Mouse (Mus musculus) monocyte, adult 5-6 weeks (primary cell): ENCODE data around the gene Vmn1r222. TPM values are rescaled to one million over a fixed set of nuclear protein-coding genes. Genes with fewer than 3 reads are reported as not detected.
"Not testable (repeated sequence)": the region's sequence is repeated elsewhere in the genome, so short reads cannot be mapped to it uniquely, and the experiment has no call there.

ENCODE experiments used
- ATAC-seq: fragments of 153-309, 156-312 bp; replicated peaks from 2 replicates; pipeline ENCODE4 v1.8.0; 2017; ENCODE audit warnings: mild to moderate bottlenecking; ENCODE audit not compliant: low TSS enrichment, insufficient number of reproducible peaks, severe bottlenecking, poor library complexity, low FRiP score
- total RNA-seq: library from RNA; stranded (forward); fragments of 200-1000, 200-491, 200-594 nt; gene quantifications from 3 replicates; pipeline ENCODE4 v1.2.3, GENCODE M21; 2017

Gene Vmn1r222
- total RNA-seq: not detected in 3 replicates

- not testable (repeated sequence) for ATAC-seq
Observed at GRCm38 (mm10) chr13:23235847-23236246, at the start of gene Vmn1r222. Gene Vmn1r222 (minus strand): TSS chr13:23235947.

- ATAC-seq: no peak
Observed at GRCm38 (mm10) chr13:23285191-23285920, 49.6 kb upstream of the Vmn1r222 start.

- no peak for ATAC-seq
Observed at GRCm38 (mm10) chr13:23279992-23280391, 44.2 kb upstream of the Vmn1r222 start.

- no peak for ATAC-seq
Observed at GRCm38 (mm10) chr13:23279576-23279975, 43.8 kb upstream of the Vmn1r222 start.

GRCm38 (mm10) chr13:23270321-23271101 is 34.8 kb upstream of the Vmn1r222 start:
- no peak for ATAC-seq

- ATAC-seq: no peak
Observed at GRCm38 (mm10) chr13:23269681-23270080, 33.9 kb upstream of the Vmn1r222 start.

GRCm38 (mm10) chr13:23269127-23269526 is 33.4 kb upstream of the Vmn1r222 start:
- not testable (repeated sequence) for ATAC-seq

- ATAC-seq: not testable (repeated sequence)
Observed at GRCm38 (mm10) chr13:23268606-23269005, 32.9 kb upstream of the Vmn1r222 start.

GRCm38 (mm10) chr13:23258546-23259048 is 22.9 kb upstream of the Vmn1r222 start:
- no peak for ATAC-seq

GRCm38 (mm10) chr13:23246834-23247233 is 11.1 kb upstream of the Vmn1r222 start, which contains the start of gene Vmn1r223:
Gene Vmn1r223 (plus strand): TSS chr13:23247134.
- not testable (repeated sequence) for ATAC-seq

- ATAC-seq: not testable (repeated sequence)
Observed at GRCm38 (mm10) chr13:23213827-23214226, 21.9 kb downstream of the Vmn1r222 start, which contains the start of gene Vmn1r221. Gene Vmn1r221 (plus strand): TSS chr13:23214127.

GRCm38 (mm10) chr13:23203885-23204284 is 31.9 kb downstream of the Vmn1r222 start:
- ATAC-seq: not testable (repeated sequence)

- ATAC-seq: no peak
Observed at GRCm38 (mm10) chr13:23187875-23188274, 47.9 kb downstream of the Vmn1r222 start, which contains the start of gene Vmn1r220. Gene Vmn1r220 (minus strand): TSS chr13:23187975.

Other genes with a start within 250 kb of the Vmn1r222 start
- not detected in 3 replicates for gene Vmn1r213, start 228.3 kb downstream of the Vmn1r222 start, total RNA-seq
- gene Vmn1r214, start 205.5 kb downstream of the Vmn1r222 start, total RNA-seq: not detected in 3 replicates
- not detected in 3 replicates for gene Vmn1r215, start 167.9 kb downstream of the Vmn1r222 start, total RNA-seq
- not detected in 3 replicates for gene Vmn1r217, start 117.7 kb downstream of the Vmn1r222 start, total RNA-seq
- gene Vmn1r218, start 102.8 kb downstream of the Vmn1r222 start, total RNA-seq: 0.11 TPM in 1 of 3 replicates, not detected in the others
- gene Vmn1r219, start 76.6 kb downstream of the Vmn1r222 start, total RNA-seq: 0.11 TPM in 1 of 3 replicates, not detected in the others
- gene Vmn1r220, start 48.0 kb downstream of the Vmn1r222 start, total RNA-seq: not detected in 3 replicates
- gene Vmn1r221, start 21.8 kb downstream of the Vmn1r222 start, total RNA-seq: not detected in 3 replicates
- not detected in 3 replicates for gene Vmn1r223, start 11.2 kb upstream of the Vmn1r222 start, total RNA-seq
- 27.6 to 70.6 TPM (median 42.7 TPM) in 3 replicates for gene Zfp322a, start 133.3 kb upstream of the Vmn1r222 start, total RNA-seq
- gene Abt1, start 187.9 kb upstream of the Vmn1r222 start, total RNA-seq: 12.1 to 15.9 TPM (median 13.2 TPM) in 3 replicates
- not detected in 3 replicates for gene Btn1a1, start 230.0 kb upstream of the Vmn1r222 start, total RNA-seq